Mouse (Mus musculus) right cerebral cortex, postnatal 36 days (tissue): ENCODE data around the gene Armc7.
A peak's percentile ranks its signal among the peaks of the same experiment; 100 is the strongest.
"Not testable (repeated sequence)": the region's sequence is repeated elsewhere in the genome, so short reads cannot be mapped to it uniquely, and the experiment has no call there.

Experiments
- DNase-seq, 2 experiments: peaks; one replicate each; pipeline ENCODE4 v3.0.0; 2022; ENCODE audit warnings: low spot score in 2 of 2, mixed read lengths in 1 of 2

Gene Armc7

DNA sequence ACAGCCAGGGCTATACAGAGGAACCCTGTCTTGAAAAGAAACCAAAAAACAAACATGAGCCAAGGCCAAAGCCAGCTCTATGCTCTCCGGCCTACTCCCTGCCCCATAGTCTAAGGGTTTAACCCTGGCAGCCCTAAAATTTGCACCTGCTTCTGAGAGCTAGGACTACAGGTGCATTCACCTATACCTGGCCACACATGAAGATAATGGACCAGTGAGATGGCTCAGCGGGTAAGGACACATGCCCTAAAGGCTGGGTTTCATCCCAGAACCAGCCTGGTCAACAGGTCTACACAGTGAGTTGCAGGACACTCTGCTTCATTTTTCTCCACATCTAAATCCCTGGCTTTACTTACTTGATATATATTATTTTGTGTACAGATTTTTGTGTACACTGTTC, 46.8 kb downstream of the Armc7 start:
- DNase-seq = no peak

DNA sequence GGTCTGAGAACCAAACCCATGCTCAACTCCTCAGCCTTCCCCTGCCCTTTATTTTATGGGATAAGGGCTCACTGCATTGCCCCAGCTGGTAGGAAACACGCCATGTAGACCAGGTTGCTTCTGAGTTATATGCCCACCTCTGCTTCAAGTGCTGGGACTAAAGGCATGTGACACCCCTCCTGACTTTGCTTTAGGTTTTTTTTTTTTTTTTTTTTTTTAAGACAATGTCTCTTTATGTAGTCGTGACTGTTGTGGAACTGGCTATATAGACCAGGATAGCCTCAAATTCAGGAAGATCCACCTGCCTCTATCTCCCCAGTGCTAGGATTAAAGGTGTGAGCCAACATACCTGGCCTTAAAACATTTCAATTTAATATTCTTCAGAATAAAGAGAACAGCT, 47.2 kb downstream of the Armc7 start:
- DNase-seq = no peak

DNA sequence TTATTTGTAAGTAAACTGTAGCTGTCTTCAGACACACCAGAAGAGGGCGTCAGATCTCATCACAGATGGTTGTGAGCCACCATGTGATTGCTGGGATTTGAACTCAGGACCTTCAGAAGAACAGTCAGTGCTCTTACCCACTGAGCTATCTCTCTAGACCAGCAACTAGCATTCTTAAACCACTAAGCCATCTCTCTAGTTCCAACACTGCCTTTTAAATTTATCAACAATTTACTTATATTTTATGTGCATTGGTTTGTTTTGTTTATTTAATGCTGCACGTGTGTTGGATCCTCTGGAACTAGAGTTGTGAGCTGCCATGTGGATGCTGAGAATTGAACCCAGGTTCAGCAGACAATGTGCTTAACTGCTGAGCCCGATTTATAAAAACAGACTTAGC, 51.0 kb downstream of the Armc7 start:
- DNase-seq = not testable (repeated sequence)

DNA sequence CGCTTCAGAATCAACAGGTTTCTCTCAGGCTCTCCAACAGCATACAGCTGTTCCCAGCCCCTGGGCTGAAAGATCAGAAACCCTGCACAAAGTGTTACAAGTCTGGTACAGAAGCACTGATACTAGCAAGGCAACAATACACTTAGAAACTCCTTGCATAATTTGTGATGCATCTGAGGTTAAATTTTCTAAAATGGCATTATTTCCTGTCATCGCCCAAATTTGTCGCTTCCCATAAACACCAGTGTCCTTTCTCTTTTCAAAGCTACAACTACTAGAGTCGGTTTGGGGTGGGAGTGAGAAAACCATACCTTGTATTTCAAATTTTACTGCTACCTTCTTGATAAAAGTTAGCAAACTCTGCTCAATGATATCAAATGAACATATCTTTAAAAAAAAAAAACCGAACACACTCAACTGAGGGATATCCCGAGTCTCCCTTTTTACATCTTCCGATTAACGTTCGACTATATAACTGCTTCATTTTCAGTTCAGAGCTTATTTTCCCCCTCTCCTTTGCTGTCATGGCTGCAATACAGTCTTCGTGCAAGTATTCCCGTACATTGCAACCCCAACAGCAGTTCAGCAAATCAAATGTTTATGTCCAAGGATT, 59.4 kb downstream of the Armc7 start:
- DNase-seq = no peak

DNA sequence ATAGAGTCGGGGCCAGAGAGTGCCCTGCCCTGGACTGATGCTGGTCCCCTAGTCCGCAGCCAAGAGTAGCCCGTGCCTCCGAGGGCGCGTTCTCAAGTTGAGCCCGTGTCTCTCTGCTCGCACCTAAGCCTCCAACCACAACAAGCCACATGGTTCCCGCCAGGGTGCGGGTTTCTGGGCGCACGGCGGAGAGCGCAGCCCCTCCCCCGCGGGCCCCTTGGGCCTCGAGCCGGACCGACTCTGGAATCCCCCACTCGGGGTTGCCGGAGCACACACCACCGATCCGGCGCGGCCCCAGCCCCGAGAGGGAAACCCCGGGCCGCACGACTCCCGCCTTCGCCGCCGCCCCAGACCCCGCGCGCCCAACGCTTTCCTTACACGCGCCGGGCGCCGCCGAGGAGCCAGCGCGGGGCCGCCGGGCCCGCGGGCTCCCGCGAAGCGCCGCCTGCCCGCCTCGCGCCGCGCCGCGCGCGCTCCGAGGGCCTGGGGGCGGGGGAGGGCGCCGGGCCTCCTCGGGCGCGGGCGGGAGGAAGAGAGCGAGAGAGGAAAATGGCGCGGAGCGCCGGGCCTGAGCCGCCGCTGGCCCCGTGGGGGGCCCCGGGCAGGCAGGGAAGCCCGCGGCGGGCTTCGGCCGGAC, 60.1 kb downstream of the Armc7 start:
- peak in 1 of 2 experiments; percentile 29 for DNase-seq

DNA sequence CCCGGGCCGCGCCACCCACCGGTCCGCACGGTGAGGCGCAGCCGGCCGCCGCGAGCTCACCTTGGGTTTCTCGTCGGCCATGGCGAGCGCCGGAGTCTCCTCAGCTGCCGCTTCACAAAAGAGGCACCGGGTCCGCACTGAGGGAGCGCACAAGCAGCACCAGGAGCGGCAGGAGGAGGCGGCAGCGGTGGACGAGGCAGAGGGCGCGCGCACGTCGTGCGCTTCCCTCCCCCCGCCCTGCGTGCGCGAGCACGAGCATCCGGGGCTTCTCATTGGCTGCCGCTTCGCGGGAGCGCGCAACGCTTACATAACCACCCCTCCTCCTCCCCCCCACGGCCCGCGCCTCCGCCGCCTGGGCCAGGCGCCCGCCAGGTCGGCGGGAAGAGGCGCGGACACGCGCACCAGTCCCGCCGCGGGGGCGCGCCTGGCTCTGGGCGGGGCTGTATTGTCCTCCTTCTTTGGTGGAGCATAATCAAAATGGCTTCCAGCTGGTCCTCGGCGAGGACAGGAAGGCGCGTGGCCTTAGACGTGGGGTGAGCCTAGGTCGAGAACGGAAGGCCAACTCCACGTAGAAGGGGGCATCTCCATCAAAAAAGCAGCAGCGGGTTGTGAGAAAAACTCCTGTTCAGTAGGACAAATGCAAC, 60.7 kb downstream of the Armc7 start, which contains the start of gene Sumo2:
Gene Sumo2, minus strand, starts transcription at position 239 of the 644 bp plus-strand sequence.
- DNase-seq = peak; percentile 94 to 96

DNA sequence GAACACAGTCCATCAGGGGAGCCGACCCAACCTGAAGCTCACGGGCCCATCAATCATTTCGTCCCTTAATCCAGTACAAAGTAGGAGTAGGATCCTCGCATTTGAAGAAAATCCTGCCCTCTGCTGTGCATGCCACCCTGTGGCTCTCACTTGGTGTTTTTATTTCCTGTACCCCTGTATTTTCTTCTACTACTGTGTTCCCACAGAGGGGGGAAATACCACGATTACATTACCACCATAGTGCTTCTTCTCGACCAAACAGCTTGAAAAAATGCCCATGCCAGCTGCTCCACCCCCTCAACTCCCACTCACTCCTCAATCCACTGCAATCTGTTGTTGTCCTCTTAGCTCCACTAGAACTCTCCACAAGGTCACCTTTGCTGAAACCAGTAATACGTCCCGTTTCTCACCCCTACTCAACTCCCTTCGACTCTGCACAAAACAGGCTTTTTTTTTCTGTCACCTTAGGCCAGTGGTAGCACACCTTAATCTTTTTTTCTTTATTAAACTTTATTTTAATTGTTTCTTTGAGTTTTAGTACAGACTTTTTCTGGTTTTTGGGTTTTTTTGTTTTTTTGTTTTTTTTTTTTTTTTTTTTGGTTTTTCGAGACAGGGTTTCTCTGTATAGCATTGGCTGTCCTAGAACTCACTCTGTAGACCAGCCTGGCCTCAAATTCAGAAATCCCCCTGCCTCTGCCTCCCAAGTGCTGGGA, 61.5 kb downstream of the Armc7 start:
- peak in 1 of 2 experiments; percentile 18 for DNase-seq

DNA sequence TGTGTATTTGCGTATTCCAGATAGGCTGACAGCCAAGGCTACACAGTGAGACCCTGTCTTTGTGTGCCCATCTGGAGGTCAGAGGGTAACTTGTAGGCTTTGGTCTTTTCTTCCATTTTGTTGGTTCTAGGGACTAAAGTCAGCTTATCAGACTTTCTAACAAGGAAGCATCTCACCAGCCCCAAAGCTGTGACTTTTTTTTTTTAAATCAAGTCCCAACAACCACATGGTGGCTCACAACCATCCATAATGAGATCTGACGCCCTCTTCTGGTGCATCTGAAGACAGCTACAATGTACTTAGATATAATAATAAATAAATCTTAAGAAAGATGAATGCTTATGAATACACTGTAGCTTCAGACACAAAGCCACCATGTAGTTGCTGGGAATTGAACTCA, 62.6 kb downstream of the Armc7 start:
- DNase-seq = no peak
